Mouse (Mus musculus) lung, embryonic 14.5 days (tissue): ENCODE measurements around the gene Grifin. TPM values are rescaled to one million over a fixed set of nuclear protein-coding genes. Genes with fewer than 3 reads are reported as not detected.

Experiments used
- ATAC-seq: fragments of 200-750 bp; cut with Nextera tagmentation; 2 replicates; pipeline ENCODE4 v1.8.0; 2017; ENCODE audit warnings: mild to moderate bottlenecking, moderate TSS enrichment, moderate library complexity; ENCODE audit not compliant: insufficient read depth
- DNase-seq: peaks from one replicate; pipeline ENCODE4 v3.0.0-alpha.2; 2015
- H3K27ac ChIP-seq: fragments of 300-500 bp; sonication (generic); 2 replicates; pipeline ENCODE4 v1.5.1; 2014; ENCODE audit warnings: low read depth, mild to moderate bottlenecking, moderate library complexity
- H3K27me3 ChIP-seq: fragments of 300-500 bp; sonication (generic); 2 replicates; pipeline ENCODE4 v1.6.1; 2014; ENCODE audit warnings: low read length, control low read depth; ENCODE audit not compliant: insufficient read depth
- H3K36me3 ChIP-seq: fragments of 300-500 bp; sonication (generic); 2 replicates; pipeline ENCODE4 v1.6.1; 2014; ENCODE audit warnings: control low read depth; ENCODE audit not compliant: insufficient read depth
- H3K4me1 ChIP-seq: fragments of 300-500 bp; sonication (generic); 2 replicates; pipeline ENCODE4 v1.6.1; 2014; ENCODE audit warnings: antibody characterized with exemption, control low read depth; ENCODE audit not compliant: insufficient read depth
- H3K4me2 ChIP-seq: fragments of 300-500 bp; sonication (generic); 2 replicates; pipeline ENCODE4 v1.6.1; 2014; ENCODE audit warnings: mild to moderate bottlenecking
- H3K4me3 ChIP-seq: fragments of 300-500 bp; sonication (generic); 2 replicates; pipeline ENCODE4 v1.5.1; 2014; ENCODE audit warnings: low read depth, low read length
- H3K9ac ChIP-seq: fragments of 300-500 bp; sonication (generic); 2 replicates; pipeline ENCODE4 v1.6.1; 2014
- H3K9me3 ChIP-seq: fragments of 300-500 bp; sonication (generic); 2 replicates; pipeline ENCODE4 v1.6.1; 2016; ENCODE audit warnings: low read depth, low read length, control low read depth
- CTCF ChIP-seq: IDR thresholded peaks from 2 replicates; pipeline ENCODE4 v1.5.1; 2016; ENCODE audit warnings: antibody characterized with exemption, low read depth
- WGBS: fragments of 180-500 bp; shearing (Covaris S2); extraction: QIAGEN DNeasy Blood & Tissue Kit; methylation state at CpG from one replicate; pipeline ENCODE4 v1.1.7; 2014; 5-methylcytosine and 5-hydroxymethylcytosine counted together
- polyA plus RNA-seq: library from polyadenylated mRNA; unstranded; fragments of >200 nt; fragmentation: Nextera tagmentation; extraction: Ambion mirVana; gene quantifications from 2 replicates; pipeline ENCODE4 v1.2.1, GENCODE M21; 2014

Grifin gene
- polyA plus RNA-seq, 1 experiment from 2014 or later: not detected

DNA sequence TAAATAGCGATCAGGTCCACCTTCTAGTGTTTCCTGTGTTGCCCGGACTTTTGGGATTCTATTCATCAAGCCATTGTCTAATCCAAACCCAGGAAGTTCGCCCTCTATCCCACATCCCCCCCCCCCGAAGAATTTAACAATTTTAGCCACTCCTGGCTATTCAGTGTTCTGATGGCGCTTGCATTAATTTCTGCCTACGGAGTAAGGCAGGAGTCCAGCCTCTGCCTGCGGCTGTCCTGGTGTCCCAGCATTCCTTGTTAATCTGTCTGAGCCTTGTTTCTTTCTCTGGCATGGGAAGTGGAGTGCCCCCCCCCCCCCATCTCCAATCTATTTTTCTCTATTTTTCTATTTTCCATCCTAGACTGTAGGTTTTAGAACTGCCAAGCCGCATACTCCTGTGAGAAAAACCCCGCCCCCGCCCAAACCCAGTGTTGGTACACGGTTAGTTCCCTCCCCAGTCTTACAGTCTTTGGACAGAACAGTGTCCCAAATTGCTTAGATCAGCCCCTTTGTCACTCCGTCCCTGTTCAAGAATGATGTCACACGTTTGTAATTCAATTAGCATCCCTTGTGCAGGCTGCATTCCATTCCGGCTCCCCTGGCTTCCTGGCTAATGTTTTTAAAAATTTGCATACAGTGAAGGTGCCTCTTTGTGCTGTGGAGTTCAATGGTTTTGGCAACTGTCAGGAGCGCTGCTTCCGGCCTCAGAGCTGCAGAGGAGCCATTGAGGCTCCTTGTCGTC lies 15.4 kb downstream of the Grifin start:
- WGBS: 35% methylated on average over 17 of the region's 17 CpGs
- Histone ChIP-seq H3K4me1 (no peaks in the 10 kb centered on the region), H3K4me3 (no peak overlapping the region), H3K9ac (no peak overlapping the region), H3K27me3 (no peaks in the 10 kb centered on the region), H3K9me3 (no peaks in the 10 kb centered on the region), H3K27ac (no peak overlapping the region), H3K36me3 (no peaks in the 10 kb centered on the region), H3K4me2 (peak overlapping the region; percentile 32; the same call in 1 of the 2 replicates)
- 0 out of 2 replicates have a peak, but pooled peaks have one; percentile 31 for ATAC-seq
- no peak for TF ChIP-seq CTCF
- DNase-seq: peak; percentile 46

DNA sequence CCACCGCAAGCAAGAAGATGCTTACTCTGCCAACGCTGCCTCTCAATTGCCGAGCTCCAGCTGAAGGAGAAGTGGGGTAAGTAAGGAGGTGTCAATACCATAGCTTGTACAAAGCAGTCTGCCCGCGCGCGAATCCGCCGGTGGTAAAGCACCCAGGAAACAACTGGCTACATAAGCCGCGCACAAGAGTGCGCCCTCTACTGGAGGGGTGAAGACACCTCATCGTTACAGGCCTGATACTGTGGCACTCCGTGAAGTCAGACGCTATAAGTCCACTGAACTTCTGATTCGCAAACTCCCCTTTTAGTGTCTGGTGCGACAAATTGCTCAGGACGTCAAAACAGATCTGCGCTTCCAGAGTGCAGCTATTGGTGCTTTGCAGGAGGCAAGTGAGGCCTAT lies 18.5 kb downstream of the Grifin start:
- Histone ChIP-seq H3K27me3 (no peaks in the 10 kb centered on the region), H3K27ac (no peak overlapping the region), H3K4me1 (no peaks in the 10 kb centered on the region), H3K36me3 (no peaks in the 10 kb centered on the region), H3K9me3 (no peaks in the 10 kb centered on the region), H3K4me3 (no peak overlapping the region), H3K9ac (no peak overlapping the region), H3K4me2 (no peak overlapping the region)
- no peak for DNase-seq
- WGBS: 80% methylated on average over 19 of the region's 19 CpGs
- ATAC-seq: no peak
- peak; percentile 42; the same call in 1 of the 2 replicates for TF ChIP-seq CTCF

DNA sequence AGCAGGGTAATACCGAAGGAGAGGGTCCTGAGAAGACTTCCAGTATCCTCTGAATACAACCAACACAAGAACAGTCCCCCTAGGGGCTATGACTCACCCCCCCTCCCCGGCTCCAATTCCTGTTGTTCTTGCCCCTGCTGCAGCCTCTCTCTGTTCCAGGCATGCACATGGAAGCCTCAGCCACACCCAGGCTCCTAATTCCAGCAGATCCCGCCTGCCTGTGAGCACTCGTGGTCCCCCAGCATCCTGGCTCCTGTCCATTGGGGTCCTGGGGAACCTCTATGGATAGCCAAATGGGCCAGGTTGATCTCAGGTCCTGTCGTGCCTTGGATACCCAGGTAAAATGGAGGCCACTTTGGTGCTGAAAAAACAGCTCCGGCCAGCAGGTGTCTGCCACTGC lies 19.2 kb downstream of the Grifin start:
- H3K9me3 ChIP-seq: no peaks in the 10 kb centered on the region
- 49% methylated on average over 6 of the region's 6 CpGs for WGBS
- no peaks in the 10 kb centered on the region for H3K36me3 ChIP-seq
- no peaks in the 10 kb centered on the region for H3K27me3 ChIP-seq
- H3K27ac ChIP-seq: no peak overlapping the region
- H3K4me3 ChIP-seq: no peak overlapping the region
- H3K4me1 ChIP-seq: no peaks in the 10 kb centered on the region
- DNase-seq: no peak
- H3K4me2 ChIP-seq: no peak overlapping the region
- no peak overlapping the region for H3K9ac ChIP-seq
- TF ChIP-seq CTCF: no peak
- no peak for ATAC-seq

DNA sequence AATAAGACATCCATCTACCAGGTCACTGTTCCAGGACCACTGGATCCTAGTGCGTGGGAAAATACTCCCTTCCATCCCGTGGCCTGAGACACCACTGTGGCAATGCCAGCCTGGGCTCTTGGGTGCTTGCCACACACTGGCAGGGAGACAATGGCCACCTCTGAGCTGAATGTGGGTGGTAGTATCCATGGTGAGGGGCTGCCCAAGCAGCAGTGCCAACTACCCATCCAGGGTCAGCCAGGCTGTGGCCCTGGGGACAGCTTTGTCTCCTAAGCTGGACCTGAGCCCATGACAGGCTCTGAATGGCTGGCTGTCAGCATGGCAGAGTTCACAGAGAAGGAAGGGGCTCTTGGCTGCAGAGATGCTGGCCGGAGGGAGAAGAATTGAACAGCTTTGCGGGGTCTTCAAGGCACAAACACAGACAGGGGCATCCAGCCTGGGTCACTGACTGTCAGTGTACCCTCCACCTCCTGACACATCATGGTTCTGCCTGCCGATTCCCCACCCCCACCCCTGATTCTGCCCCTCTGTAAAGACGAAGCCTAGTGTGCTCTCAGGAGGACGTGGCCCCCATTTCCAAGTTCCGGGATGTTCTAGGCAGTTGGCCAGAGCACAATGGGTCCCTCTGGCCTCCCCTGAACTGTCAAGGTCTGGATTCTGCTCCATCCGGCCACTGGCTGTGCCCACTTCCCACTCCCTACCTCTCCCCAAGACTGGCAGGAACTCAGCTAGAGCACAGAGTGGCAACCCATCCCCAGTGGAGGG lies 21.9 kb downstream of the Grifin start:
- no peaks in the 10 kb centered on the region for H3K36me3 ChIP-seq
- ATAC-seq: no peak
- 62% methylated on average over 9 of the region's 9 CpGs for WGBS
- H3K4me3 ChIP-seq: no peak overlapping the region
- TF ChIP-seq CTCF: no peak
- H3K27ac ChIP-seq: no peak overlapping the region
- no peak overlapping the region for H3K9ac ChIP-seq
- no peaks in the 10 kb centered on the region for H3K9me3 ChIP-seq
- no peak for DNase-seq
- H3K4me2 ChIP-seq: no peak overlapping the region
- H3K4me1 ChIP-seq: no peaks in the 10 kb centered on the region
- no peaks in the 10 kb centered on the region for H3K27me3 ChIP-seq

DNA sequence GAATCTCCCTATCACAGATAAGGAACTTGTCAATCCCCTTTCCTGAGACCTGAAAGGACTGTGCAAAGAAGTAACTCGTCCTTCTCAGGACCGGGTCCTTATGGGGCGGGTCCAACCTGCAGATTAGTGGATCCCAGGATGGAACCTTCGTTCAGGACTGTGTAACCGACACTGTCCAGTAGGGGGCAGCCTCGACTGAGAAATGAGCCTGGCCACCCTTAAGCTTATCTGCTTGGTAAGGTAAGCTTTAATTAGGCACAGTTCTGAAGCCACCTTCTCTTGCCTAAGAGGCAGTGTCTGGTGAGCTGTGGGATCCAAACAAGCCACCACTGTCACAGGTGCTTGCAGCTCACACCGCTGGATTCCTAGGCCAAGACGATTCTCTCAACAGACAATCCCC lies 24.8 kb downstream of the Grifin start:
- no peak overlapping the region for H3K9ac ChIP-seq
- no peaks in the 10 kb centered on the region for H3K36me3 ChIP-seq
- DNase-seq (peak; percentile 90), ATAC-seq (peak; percentile 54)
- H3K9me3 ChIP-seq: no peaks in the 10 kb centered on the region
- H3K4me2 ChIP-seq: no peak overlapping the region
- peak; percentile 96 for TF ChIP-seq CTCF
- no peak overlapping the region for H3K27ac ChIP-seq
- H3K27me3 ChIP-seq: no peaks in the 10 kb centered on the region
- no peak overlapping the region for H3K4me3 ChIP-seq
- H3K4me1 ChIP-seq: 0 out of 2 replicates have a peak, but pooled peaks cover 6% of the 10 kb centered on the region
- 13% methylated on average over 8 of the region's 8 CpGs for WGBS

DNA sequence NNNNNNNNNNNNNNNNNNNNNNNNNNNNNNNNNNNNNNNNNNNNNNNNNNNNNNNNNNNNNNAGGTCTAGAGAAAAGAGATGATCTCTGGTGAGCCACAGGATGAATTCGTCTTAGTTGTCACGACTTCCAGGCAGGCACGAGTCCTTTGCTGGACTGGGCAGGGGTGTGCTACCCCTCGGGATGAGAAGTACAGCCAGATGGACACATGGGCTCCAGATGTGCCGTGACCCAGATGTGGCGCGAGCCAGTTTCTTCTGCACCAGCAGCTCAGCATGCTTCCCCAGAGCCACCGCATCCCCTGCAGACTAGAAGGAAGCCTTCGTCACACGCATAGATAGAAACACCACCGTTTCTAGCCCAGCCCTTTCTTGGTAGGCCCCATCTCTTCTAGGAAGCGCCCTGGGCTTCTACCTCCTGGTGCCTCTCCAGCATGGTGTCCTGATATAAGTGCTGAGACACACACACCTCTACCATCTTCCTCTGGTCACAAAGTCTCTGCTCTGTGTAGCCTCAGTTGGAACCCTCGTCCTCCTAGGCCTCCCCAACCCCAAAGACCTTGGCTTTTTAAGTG lies 26.7 kb downstream of the Grifin start:
- H3K27me3 ChIP-seq: no peaks in the 10 kb centered on the region
- no peaks in the 10 kb centered on the region for H3K36me3 ChIP-seq
- ATAC-seq (no peak), DNase-seq (no peak)
- H3K27ac ChIP-seq: no peak overlapping the region
- no peak overlapping the region for H3K4me2 ChIP-seq
- TF ChIP-seq CTCF: no peak
- WGBS: 67% methylated on average over 13 of the region's 13 CpGs
- 0 out of 2 replicates have a peak, but pooled peaks cover 6% of the 10 kb centered on the region for H3K4me1 ChIP-seq
- H3K9ac ChIP-seq: no peak overlapping the region
- no peaks in the 10 kb centered on the region for H3K9me3 ChIP-seq
- H3K4me3 ChIP-seq: no peak overlapping the region

DNA sequence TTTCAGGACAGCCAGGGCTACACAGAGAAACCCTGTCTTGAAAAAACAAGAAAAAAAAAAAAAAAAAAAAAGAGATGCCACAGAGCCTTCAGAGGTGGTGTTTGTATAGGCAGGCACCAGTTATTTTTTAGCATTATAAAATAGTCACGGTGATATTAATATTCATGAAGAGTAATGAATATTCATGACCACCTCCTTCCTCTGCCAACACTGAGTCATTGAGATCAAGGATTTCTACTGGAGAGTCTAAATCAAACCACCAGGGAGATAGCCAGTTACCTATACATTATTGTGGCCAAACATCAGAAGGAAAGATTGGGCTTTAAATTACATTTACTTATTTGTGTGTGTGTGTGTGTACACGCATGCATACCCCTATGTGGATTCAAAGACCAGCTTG lies 38.1 kb downstream of the Grifin start:
- TF ChIP-seq CTCF: no peak
- H3K4me3 ChIP-seq: no peak overlapping the region
- no peaks in the 10 kb centered on the region for H3K4me1 ChIP-seq
- no peaks in the 10 kb centered on the region for H3K27me3 ChIP-seq
- H3K9ac ChIP-seq: no peak overlapping the region
- DNase-seq (no peak), ATAC-seq (no peak)
- H3K9me3 ChIP-seq: no peaks in the 10 kb centered on the region
- H3K36me3 ChIP-seq: peaks cover 42% of the 10 kb centered on the region
- no peak overlapping the region for H3K4me2 ChIP-seq
- H3K27ac ChIP-seq: no peak overlapping the region
- WGBS: 90% methylated on average over 2 of the region's 2 CpGs
